Mouse (Mus musculus): ENCODE measurements at regions not wholly inside any gene's neighbourhood (a gene's known extent, or its start where the extent isn't known, plus 50 kb on each side); places are given as distances from the start of the nearest gene placed in this dataset.
"Not testable (repeated sequence)": the region's sequence is repeated elsewhere in the genome, so short reads cannot be mapped to it uniquely, and the experiment has no call there.

DNA sequence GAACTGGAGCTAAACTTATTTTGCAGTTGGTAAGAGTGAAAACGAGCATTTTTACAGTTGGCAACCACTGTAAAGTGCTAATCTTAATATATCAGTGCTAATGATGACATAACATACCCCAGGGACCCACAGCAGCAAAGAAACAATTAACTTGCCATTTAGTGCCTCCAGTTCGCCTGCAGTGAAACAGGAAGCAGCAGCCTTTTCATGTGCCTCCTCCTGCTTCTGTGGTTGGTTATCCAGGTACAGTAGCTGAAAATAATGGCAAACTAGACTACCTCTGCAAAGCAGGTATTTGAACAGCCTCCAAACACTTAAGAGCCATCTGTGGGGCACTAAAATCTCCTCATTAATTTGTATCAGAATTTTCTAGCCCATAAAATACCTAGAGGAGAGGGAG, 584.8 kb upstream of the Pfkp start:
- in situ Hi-C loops (cut with MboI, MseI): no loop called here

DNA sequence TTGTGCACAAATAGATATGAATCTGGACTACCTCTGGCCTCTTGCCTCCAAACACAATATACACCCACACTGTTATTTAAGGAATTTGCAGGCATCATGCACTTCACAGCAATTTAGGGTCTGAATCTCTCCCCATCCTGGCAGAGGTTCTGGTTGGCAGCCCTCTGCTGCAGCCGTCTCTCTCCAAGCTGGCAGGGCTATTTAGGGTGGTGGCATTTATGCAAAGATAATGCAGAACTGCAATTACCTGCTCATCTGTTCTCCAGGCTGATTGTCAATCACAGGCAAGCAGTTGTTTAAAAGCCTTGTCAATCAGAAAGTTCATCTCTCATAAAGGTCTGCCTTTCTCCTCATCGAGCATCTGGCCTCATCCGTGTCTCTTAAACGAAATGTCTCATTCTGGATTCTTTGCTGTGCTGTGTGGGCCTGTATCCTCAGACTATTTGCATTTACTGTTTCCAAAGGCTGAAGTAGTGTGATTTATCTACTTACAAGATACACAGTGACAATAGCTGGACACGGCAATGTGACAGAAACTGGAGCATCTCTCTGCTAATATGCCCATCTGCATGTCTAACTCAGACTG, 558.1 kb upstream of the Pfkp start:
- in situ Hi-C loops (cut with MboI, MseI): no loop called here

DNA sequence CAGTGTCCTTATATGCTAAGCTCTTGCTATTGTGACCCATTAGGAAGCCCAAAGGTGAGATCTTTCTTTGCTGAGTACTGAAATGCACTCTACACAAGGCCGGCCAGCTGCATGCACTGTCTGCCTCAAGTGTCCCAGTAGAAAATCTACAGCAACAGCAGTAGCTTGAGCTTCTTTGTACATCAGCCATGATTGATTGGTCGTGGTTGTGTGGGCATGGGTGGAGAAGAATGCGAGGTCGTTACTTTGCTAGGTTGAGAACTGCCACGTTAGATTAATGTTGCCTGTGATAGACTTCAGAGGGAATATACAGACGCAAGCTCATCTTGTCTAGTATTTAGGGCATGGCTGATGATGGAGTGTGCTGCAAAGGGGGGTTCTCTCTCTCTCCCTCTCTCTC, 547.4 kb upstream of the Pfkp start:
- in situ Hi-C loops (cut with MboI, MseI): no loop called here

DNA sequence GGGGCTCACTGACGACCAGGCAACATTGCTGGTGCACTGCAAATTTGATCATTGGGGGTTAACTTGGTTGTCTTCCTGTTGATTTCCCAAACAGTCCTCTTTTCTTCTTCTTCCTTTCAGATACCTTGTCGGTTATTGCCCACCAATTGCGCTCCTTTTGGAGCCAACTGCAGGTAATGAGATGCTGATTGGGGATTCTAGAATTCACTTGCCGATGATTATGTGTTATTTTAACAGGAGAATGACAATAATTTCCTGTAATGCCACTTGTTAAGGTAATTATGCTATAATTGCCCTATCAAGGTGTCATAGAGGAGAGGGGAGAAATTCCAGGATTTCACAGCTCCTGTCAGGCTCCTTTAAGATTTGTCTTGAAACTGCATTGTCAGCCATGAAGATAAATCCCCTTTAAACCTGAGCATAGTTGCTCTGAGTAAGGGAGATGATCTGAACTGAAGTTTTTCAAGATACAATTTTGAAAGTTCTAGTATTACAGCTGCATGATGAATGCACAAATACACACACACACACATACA, 533.7 kb upstream of the Pfkp start:
- in situ Hi-C loops (cut with MboI, MseI): no loop called here

DNA sequence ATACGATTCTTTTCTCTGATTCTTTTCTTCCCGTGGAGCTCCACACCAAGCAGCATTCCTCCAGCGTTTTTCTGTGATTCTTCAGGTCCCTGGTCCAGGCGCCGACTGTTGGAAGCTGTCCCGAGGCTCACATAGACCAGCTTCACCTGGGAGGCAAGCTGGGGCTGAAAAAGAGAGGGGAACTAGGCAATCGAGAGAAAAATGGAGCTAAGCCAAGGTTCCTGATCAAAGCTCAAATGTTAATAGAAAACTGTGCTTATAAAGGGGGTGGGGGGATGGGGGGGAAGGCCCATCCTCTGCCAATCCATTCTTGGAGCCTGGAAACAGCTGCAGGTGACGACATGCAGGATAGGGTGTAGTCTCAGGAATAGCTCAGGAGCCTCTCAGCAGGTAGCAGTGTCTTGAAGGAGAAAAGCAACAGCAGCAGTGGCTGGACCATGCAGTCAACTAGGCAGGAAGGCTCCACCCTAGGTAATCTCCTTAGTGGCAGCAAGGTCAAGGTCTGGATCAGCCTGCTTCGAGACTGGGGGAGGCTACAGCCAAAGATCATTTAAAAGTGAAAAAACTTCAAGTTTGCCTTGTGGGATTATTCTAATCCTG, 527.1 kb upstream of the Pfkp start:
- in situ Hi-C loops (cut with MboI, MseI): no loop called here

DNA sequence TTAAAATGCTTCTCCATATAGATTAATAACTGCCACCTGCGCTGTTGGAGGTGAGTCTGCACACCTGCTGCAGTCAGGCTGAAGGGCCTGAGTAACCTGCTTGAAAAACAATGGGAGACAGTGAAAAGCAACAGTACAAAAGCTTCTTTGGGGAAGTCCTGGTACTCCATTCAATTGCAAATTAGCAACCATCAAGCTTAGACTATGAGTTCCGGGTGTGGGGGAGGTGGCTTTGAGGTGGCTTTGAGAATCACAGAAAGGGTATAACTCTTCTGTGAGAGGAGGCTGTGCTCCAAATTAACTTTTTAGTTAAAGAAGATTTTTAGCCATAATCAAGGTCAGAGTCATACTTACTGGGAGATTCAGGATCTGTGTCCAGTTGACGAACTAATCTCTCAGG, 521.5 kb upstream of the Pfkp start:
- in situ Hi-C loops (cut with MboI, MseI): not testable (repeated sequence)

DNA sequence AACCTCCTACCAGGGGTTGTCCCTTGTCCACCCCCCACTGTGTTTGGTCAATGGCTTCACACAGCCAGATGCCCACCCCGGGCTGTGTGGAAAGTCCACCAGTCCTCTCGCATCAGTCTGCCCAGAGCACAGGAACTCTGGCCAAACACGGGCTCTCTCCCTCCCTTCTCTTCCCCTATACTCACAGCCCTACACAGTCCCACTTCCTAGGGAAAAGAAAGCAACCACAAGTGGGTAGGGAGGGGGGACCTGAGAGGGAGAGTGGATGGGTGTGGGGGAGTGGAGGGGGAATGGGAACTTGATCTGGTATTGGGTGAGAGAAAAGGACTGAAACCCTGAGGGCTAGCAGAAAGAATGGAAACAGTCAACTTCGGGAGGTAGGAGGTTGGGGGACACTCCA, 497.8 kb upstream of the Pfkp start:
- in situ Hi-C loops (cut with MboI, MseI): no loop called here

DNA sequence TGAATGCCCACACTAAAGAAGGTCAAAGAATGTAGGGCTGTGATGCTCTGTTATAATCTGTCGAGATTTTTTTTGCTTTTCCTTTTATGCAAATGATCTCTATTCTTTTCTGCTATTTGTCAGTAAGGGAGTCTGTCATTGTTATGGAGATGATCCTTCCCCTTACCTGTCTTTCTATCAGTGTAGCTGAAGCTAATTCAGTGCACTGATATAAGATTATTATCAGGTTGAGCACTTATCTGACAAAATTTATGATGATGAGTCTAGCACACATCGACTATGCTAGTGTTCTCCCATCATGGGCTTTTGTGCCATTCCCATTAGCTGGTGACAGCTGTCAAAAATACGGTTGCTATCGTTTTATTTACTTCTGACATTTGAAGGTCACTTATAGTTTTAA, 462.0 kb upstream of the Pfkp start:
- in situ Hi-C loops (cut with MboI, MseI): no loop called here

DNA sequence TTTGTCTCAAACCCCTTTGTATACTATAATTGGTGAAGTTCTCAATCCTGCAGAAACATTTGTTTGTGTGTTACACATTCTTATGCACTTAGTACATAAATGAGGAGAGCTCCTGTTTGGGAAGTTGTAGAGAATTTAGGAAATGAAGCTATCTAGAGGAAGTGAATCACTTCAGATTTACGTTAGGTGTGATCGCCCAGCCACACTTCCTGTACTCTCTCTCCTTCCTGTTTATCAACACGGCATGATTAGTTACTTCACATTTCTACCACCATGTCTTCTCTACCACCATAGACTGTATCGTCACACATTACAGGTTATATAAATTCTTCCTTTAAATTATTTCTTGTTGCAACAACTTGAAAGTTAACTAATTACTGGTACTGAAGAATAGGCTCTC, 454.7 kb upstream of the Pfkp start:
- in situ Hi-C loops (cut with MboI, MseI): no loop called here

DNA sequence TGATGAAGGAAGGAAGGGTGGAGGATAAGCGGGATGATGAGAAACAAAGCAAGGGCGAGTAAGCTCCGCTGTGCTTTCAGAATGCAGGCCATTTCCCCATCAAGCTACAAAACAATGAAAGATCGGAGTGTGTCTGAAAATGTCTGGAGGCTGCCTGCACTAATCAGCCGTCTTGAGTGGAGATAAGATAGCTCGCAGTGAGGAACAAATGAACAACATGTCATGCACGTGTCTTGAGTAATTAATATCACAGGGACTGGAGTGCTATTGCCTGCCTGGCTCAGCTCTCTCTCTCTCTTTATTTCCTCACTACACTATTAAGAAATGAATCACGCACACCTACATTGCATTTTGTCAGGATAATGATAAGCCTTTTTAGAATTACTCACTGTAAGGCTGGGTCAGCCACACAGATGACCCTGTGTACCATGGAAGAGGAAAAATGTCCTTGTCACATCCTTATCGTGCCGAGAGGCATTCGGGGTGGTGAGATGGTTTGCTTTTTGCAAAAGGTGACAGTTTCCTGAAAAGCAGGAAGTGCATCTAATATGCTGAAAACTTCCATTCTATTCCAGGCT, 444.6 kb upstream of the Pfkp start:
- in situ Hi-C loops (cut with MboI, MseI): loop anchor here (5.0 kb wide), 1 partner anchor 209 kb away; no protein-coding TSS in a partner anchor

DNA sequence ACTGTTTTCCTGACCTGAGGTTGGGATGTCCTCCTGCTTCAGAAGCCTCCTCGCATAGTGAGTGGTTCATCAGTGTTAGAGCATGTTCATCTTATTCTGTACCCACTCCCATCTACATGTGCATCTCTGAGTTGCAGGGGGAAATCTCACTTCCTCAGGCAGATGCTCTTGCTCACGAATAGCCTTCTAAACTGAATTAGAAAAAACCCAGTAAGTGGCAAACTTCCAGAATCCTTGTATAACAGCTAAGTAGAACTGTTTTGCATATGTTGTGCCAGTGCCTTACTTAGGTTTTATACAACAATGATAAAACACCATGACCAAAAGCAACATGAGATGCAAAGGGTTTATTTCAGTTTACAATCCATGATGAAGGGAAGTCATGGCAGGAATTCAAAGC, 442.3 kb upstream of the Pfkp start:
- in situ Hi-C loops (cut with MboI, MseI): loop anchor here (5.0 kb wide), 1 partner anchor 211 kb away; no protein-coding TSS in a partner anchor

DNA sequence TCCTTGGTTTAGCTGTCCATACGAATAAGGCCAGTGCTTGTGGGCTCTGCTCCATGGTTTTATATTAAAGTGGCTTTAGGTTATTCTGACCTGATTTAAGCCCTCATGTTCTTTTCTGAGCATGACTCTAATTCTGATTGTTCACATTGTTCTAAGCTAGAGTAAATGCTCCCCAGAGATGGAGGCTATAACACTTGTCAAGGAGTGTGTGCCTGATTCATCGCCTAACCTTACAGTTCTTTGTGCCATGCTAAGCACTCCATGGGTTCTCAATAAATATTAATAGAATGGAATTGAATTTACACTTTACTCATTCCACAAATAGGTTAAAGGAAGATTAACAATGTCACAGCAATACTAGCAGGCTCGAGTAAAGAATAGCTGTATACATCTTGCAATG, 417.6 kb upstream of the Pfkp start:
- in situ Hi-C loops (cut with MboI, MseI): no loop called here

DNA sequence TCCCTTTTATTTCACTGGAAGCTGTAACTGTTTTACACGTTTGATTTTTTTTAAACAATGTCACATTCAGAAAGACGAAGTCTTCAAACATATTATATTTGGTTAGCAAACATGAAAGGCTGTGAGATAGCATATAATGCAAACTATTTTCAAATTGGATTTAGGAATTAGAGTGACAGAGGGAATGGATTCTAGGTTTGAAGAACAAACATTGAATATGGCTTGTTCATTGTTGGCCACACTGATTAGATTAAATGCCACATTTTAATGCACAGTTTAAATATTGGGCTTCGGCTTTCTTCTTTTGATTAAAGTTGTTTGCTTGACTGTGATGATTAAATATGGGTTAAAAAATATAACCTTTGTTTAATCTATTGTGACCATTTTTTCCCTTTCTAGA, 415.1 kb upstream of the Pfkp start:
- in situ Hi-C loops (cut with MboI, MseI): no loop called here

DNA sequence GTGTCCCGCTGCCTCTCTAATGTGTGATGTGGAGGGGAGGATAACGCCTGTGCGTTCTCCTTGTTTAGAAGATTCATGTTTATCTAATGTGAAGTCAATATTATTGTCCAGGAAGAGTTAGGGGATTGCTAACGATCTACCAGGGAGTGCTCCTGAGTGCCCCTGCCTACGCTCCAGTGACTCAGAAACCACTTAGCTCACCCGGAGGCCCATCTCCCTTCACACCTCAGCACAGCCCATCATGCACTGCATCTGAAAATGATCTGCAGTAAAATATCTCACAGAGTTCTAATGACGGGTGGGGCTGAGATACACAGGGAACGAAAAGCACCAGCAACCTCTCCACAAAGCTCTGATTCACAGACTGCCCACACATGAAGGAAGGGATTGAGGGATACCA, 409.0 kb upstream of the Pfkp start:
- in situ Hi-C loops (cut with MboI, MseI): no loop called here
